Mouse (Mus musculus): ENCODE data around the gene Ablim1. TPM values are rescaled to one million over a fixed set of nuclear protein-coding genes. Genes with fewer than 3 reads are reported as not detected.
A peak's percentile ranks its signal among the peaks of the same experiment; 100 is the strongest.

The Ablim1 gene
- polyA plus RNA-seq, 1 experiment from 2014 or later = 62.0 TPM

GRCm38 (mm10) chr19:57272824-57273613, 41.7 kb downstream of the Ablim1 start:
- no peak for TF ChIP-seq EP300 (optimal IDR thresholded peaks at IDR 0.05)
- TF ChIP-seq CTCF (IDR thresholded peaks at IDR 0.05; ENCODE audit: low read depth) = no peak
- 38% methylated on average over 13 of the region's 13 CpGs for WGBS
- Histone ChIP-seq H3K9me3 (ENCODE audit: control insufficient read depth, low read length) (no peaks in the 10 kb centered on the region), H3K36me3 (ENCODE audit: control insufficient read depth, insufficient read depth, low read length) (no peaks in the 10 kb centered on the region), H3K4me2 (replicated peaks; ENCODE audit: low read depth) (peak overlapping the region; percentile 34), H3K9ac (ENCODE audit: low read length) (no peak overlapping the region), H3K4me1 (replicated peaks; ENCODE audit: control insufficient read depth, insufficient read depth) (peaks cover 3% of the 10 kb centered on the region; the same call in 1 of the 2 replicates), H3K27ac (replicated peaks) (peak overlapping the region; percentile 73), H3K27me3 (ENCODE audit: control insufficient read depth, insufficient read depth, low read length) (no peaks in the 10 kb centered on the region), H3K4me3 (ENCODE audit: low read depth, low read length) (no peak overlapping the region)
- ATAC-seq (ENCODE audit: low FRiP score, low TSS enrichment) (peak; percentile 89), DNase-seq (ENCODE audit: low spot score) (peak; percentile 84)

GRCm38 (mm10) chr19:57271757-57272156, 43.0 kb downstream of the Ablim1 start:
- Histone ChIP-seq H3K4me3 (ENCODE audit: low read depth, low read length) (no peak overlapping the region), H3K9ac (ENCODE audit: low read length) (no peak overlapping the region), H3K9me3 (ENCODE audit: control insufficient read depth, low read length) (no peaks in the 10 kb centered on the region), H3K4me1 (replicated peaks; ENCODE audit: control insufficient read depth, insufficient read depth) (peaks cover 3% of the 10 kb centered on the region; the same call in 1 of the 2 replicates), H3K4me2 (replicated peaks; ENCODE audit: low read depth) (no peak overlapping the region), H3K36me3 (ENCODE audit: control insufficient read depth, insufficient read depth, low read length) (no peaks in the 10 kb centered on the region), H3K27me3 (ENCODE audit: control insufficient read depth, insufficient read depth, low read length) (no peaks in the 10 kb centered on the region), H3K27ac (replicated peaks) (no peak overlapping the region)
- ATAC-seq (ENCODE audit: low FRiP score, low TSS enrichment) (no peak), DNase-seq (ENCODE audit: low spot score) (no peak)
- TF ChIP-seq CTCF (IDR thresholded peaks at IDR 0.05; ENCODE audit: low read depth) = no peak
- TF ChIP-seq EP300 (optimal IDR thresholded peaks at IDR 0.05) = no peak
- 72% methylated on average over 16 of the region's 16 CpGs for WGBS

GRCm38 (mm10) chr19:57270711-57271110, 44.0 kb downstream of the Ablim1 start:
- Histone ChIP-seq H3K27ac (replicated peaks) (no peak overlapping the region), H3K4me3 (ENCODE audit: low read depth, low read length) (no peak overlapping the region), H3K36me3 (ENCODE audit: control insufficient read depth, insufficient read depth, low read length) (no peaks in the 10 kb centered on the region), H3K9ac (ENCODE audit: low read length) (no peak overlapping the region), H3K4me2 (replicated peaks; ENCODE audit: low read depth) (no peak overlapping the region), H3K9me3 (ENCODE audit: control insufficient read depth, low read length) (no peaks in the 10 kb centered on the region), H3K27me3 (ENCODE audit: control insufficient read depth, insufficient read depth, low read length) (no peaks in the 10 kb centered on the region), H3K4me1 (replicated peaks; ENCODE audit: control insufficient read depth, insufficient read depth) (peaks cover 3% of the 10 kb centered on the region; the same call in 1 of the 2 replicates)
- TF ChIP-seq EP300 (optimal IDR thresholded peaks at IDR 0.05) (no peak), CTCF (IDR thresholded peaks at IDR 0.05; ENCODE audit: low read depth) (no peak)
- no peak for DNase-seq (ENCODE audit: low spot score)
- ATAC-seq (ENCODE audit: low FRiP score, low TSS enrichment) = no peak
- WGBS = 93% methylated on average over 6 of the region's 6 CpGs

- ATAC-seq (ENCODE audit: low FRiP score, low TSS enrichment) (no peak), DNase-seq (ENCODE audit: low spot score) (no peak)
- 77% methylated on average over 6 of the region's 6 CpGs for WGBS
- TF ChIP-seq EP300 (optimal IDR thresholded peaks at IDR 0.05) (no peak), CTCF (IDR thresholded peaks at IDR 0.05; ENCODE audit: low read depth) (no peak)
- Histone ChIP-seq H3K27me3 (ENCODE audit: control insufficient read depth, insufficient read depth, low read length) (no peaks in the 10 kb centered on the region), H3K4me3 (ENCODE audit: low read depth, low read length) (no peak overlapping the region), H3K27ac (replicated peaks) (no peak overlapping the region), H3K4me2 (replicated peaks; ENCODE audit: low read depth) (no peak overlapping the region), H3K4me1 (replicated peaks; ENCODE audit: control insufficient read depth, insufficient read depth) (no peaks in the 10 kb centered on the region; the same call in 1 of the 2 replicates), H3K9me3 (ENCODE audit: control insufficient read depth, low read length) (no peaks in the 10 kb centered on the region), H3K9ac (ENCODE audit: low read length) (no peak overlapping the region), H3K36me3 (ENCODE audit: control insufficient read depth, insufficient read depth, low read length) (no peaks in the 10 kb centered on the region)
These were observed 44.9 kb downstream of the Ablim1 start for GRCm38 (mm10) chr19:57269791-57270190.

- Histone ChIP-seq H3K27me3 (ENCODE audit: control insufficient read depth, insufficient read depth, low read length) (no peaks in the 10 kb centered on the region), H3K4me2 (replicated peaks; ENCODE audit: low read depth) (no peak overlapping the region), H3K4me1 (replicated peaks; ENCODE audit: control insufficient read depth, insufficient read depth) (no peaks in the 10 kb centered on the region), H3K27ac (replicated peaks) (no peak overlapping the region), H3K36me3 (ENCODE audit: control insufficient read depth, insufficient read depth, low read length) (no peaks in the 10 kb centered on the region), H3K9ac (ENCODE audit: low read length) (no peak overlapping the region), H3K9me3 (ENCODE audit: control insufficient read depth, low read length) (no peaks in the 10 kb centered on the region), H3K4me3 (ENCODE audit: low read depth, low read length) (no peak overlapping the region)
- 68% methylated on average over 5 of the region's 5 CpGs for WGBS
- ATAC-seq (ENCODE audit: low FRiP score, low TSS enrichment) (no peak), DNase-seq (ENCODE audit: low spot score) (no peak)
- TF ChIP-seq EP300 (optimal IDR thresholded peaks at IDR 0.05) = no peak
- peak; percentile 16 for TF ChIP-seq CTCF (IDR thresholded peaks at IDR 0.05; ENCODE audit: low read depth)
These were observed 47.2 kb downstream of the Ablim1 start for GRCm38 (mm10) chr19:57267531-57267930.

- Histone ChIP-seq H3K27me3 (ENCODE audit: control insufficient read depth, insufficient read depth, low read length) (no peaks in the 10 kb centered on the region), H3K9me3 (ENCODE audit: control insufficient read depth, low read length) (no peaks in the 10 kb centered on the region), H3K4me3 (ENCODE audit: low read depth, low read length) (no peak overlapping the region), H3K27ac (replicated peaks) (no peak overlapping the region), H3K36me3 (ENCODE audit: control insufficient read depth, insufficient read depth, low read length) (no peaks in the 10 kb centered on the region), H3K4me2 (replicated peaks; ENCODE audit: low read depth) (no peak overlapping the region), H3K4me1 (replicated peaks; ENCODE audit: control insufficient read depth, insufficient read depth) (no peaks in the 10 kb centered on the region), H3K9ac (ENCODE audit: low read length) (no peak overlapping the region)
- TF ChIP-seq EP300 (optimal IDR thresholded peaks at IDR 0.05) (no peak), CTCF (IDR thresholded peaks at IDR 0.05; ENCODE audit: low read depth) (no peak; the same call in 1 of the 2 replicates)
- 46% methylated on average over 10 of the region's 10 CpGs for WGBS
- no peak for DNase-seq (ENCODE audit: low spot score)
- no peak for ATAC-seq (ENCODE audit: low FRiP score, low TSS enrichment)
These were observed 48.2 kb downstream of the Ablim1 start for GRCm38 (mm10) chr19:57266374-57267085.

Data from stomach, postnatal 0 days (tissue).